Mouse (Mus musculus) embryonic facial prominence, embryonic 10.5 days (tissue): ENCODE measurements around the gene Fdps. TPM values are rescaled to one million over a fixed set of nuclear protein-coding genes. Genes with fewer than 3 reads are reported as not detected.

Experiments used
- DNase-seq: peaks from one replicate; pipeline ENCODE4 v3.0.0-alpha.2; 2017; ENCODE audit warnings: low spot score
- H3K27ac ChIP-seq: fragments of 300-500 bp; sonication (generic); replicated peaks from 2 replicates; pipeline ENCODE4 v1.5.1; 2016; ENCODE audit warnings: mild to moderate bottlenecking
- H3K27me3 ChIP-seq: fragments of 300-500 bp; sonication (generic); replicated peaks from 2 replicates; pipeline ENCODE4 v1.6.1; 2016; ENCODE audit warnings: low read depth, mild to moderate bottlenecking; ENCODE audit not compliant: poor library complexity, severe bottlenecking
- H3K36me3 ChIP-seq: fragments of 300-500 bp; sonication (generic); replicated peaks from 2 replicates; pipeline ENCODE4 v1.6.1; 2016; ENCODE audit warnings: mild to moderate bottlenecking, moderate library complexity
- H3K4me1 ChIP-seq: fragments of 300-500 bp; sonication (generic); 2 replicates; pipeline ENCODE4 v1.6.1; 2016
- H3K4me3 ChIP-seq: fragments of 300-500 bp; sonication (generic); 2 replicates; pipeline ENCODE4 v1.5.1; 2016; ENCODE audit warnings: mild to moderate bottlenecking, moderate library complexity
- H3K9me3 ChIP-seq: fragments of 300-500 bp; sonication (generic); 2 replicates; pipeline ENCODE4 v1.6.1; 2016; ENCODE audit warnings: mild to moderate bottlenecking
- WGBS: fragments of 180-500 bp; shearing (Covaris S2); methylation state at CpG from one replicate; pipeline ENCODE4 v1.1.7; 2016; 5-methylcytosine and 5-hydroxymethylcytosine counted together
- polyA plus RNA-seq: library from polyadenylated mRNA; unstranded; fragments of >200 nt; fragmentation: Nextera tagmentation; extraction: Ambion mirVana; gene quantifications from 2 replicates; pipeline ENCODE4 v1.2.1, GENCODE M21; 2016

The Fdps gene
- polyA plus RNA-seq, 1 experiment from 2014 or later, result 364 TPM

DNA sequence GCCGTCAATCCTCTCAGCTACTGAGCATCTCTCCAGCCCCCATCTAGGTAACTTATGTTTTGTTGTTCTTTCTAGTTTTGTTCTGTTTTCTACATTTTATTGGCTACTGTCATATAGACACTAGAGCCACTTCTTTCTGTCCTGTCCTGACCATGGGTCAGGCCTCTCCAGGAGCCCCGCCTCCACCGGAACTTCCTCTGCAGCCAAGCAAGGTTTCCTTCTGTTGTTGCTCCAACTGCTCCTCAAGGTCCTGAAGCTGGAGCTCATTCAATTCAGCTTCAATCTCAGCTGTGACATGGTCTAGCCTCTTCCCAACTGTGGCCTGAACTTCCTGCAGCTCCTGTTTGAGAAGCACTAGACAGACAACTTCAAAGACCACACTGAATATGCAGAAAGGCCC, 28.1 kb upstream of the Fdps start:
- Histone ChIP-seq H3K4me1 (peaks cover 17% of the 10 kb centered on the region), H3K36me3 (no peaks in the 10 kb centered on the region), H3K4me3 (no peak overlapping the region), H3K27ac (no peak overlapping the region), H3K9me3 (no peaks in the 10 kb centered on the region), H3K27me3 (peaks cover 33% of the 10 kb centered on the region)
- WGBS, result 97% methylated on average over 3 of the region's 3 CpGs
- DNase-seq, result no peak

DNA sequence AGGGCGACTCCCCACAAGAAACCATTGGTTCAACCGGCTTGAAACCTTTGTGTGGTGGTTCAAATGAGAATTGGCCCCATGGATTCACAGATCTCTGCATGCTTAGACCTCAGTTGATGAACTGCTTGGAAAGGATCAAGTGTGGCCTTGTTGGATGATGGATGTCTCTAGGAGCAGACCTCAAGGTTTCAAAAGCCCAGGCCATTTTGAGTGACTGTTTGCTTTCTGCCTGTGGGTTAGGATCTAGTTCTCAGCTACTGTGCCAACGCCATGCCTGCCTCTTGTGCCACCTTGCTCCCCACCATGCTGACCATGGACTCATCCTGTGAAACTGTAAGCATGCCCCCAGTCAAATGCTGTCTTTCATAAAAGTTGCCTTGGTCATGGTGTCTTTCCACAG, 24.2 kb upstream of the Fdps start:
- WGBS, result 84% methylated on average over 3 of the region's 3 CpGs

DNA sequence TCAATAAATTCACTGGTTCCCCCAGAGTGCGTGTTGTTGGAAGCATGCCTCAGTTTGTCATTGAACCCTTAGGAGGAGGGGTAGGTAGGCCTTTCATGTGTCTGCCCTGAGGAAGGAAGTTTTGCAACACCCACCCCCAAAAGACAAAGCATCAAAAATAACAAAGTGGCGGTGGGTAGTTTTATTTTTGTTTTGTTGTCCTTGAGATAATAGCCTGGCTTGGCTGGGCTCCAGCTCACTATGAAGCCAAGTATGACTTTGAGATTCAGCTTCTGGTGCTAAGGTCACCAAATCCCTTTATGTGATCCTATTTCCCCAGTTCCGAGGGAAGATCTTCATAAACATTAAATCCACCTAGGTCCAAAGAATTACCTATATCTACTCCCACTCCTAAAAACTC, 22.5 kb upstream of the Fdps start:
- no peaks in the 10 kb centered on the region for H3K36me3 ChIP-seq
- H3K4me1 ChIP-seq, result peaks cover 6% of the 10 kb centered on the region
- H3K9me3 ChIP-seq, result no peaks in the 10 kb centered on the region
- WGBS, result 88% methylated on average over 3 of the region's 3 CpGs
- H3K4me3 ChIP-seq, result no peak overlapping the region
- DNase-seq, result no peak
- H3K27ac ChIP-seq, result no peak overlapping the region
- no peaks in the 10 kb centered on the region for H3K27me3 ChIP-seq

More for the DNA sequence above, 24.2 kb upstream of the Fdps start:
- no peak for DNase-seq
- H3K27me3 ChIP-seq, result no peaks in the 10 kb centered on the region
- no peaks in the 10 kb centered on the region for H3K36me3 ChIP-seq
- H3K27ac ChIP-seq, result no peak overlapping the region
- no peaks in the 10 kb centered on the region for H3K9me3 ChIP-seq
- peaks cover 6% of the 10 kb centered on the region for H3K4me1 ChIP-seq
- H3K4me3 ChIP-seq, result no peak overlapping the region

DNA sequence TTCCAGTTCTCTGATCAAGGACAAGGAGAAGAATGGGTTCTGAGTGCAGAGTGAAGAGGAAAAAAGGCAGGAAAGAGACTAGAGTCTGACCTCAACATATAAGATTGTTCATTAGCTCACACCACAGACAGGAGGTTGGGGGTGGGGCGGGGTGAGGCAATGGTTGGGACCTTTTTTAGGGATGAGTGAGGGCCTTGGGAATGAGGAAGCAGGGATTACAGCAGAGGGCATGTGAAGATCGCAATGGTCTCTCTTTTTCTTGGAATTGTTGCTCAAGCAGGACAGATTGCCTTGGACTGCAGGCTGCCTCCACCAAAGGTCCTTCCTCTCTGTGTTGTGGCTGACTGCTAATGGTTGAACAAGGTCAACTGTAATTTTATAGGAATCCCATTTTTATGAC, 21.6 kb upstream of the Fdps start:
- no peak for DNase-seq
- H3K4me1 ChIP-seq, result no peaks in the 10 kb centered on the region
- H3K36me3 ChIP-seq, result no peaks in the 10 kb centered on the region
- no peaks in the 10 kb centered on the region for H3K27me3 ChIP-seq
- no peaks in the 10 kb centered on the region for H3K9me3 ChIP-seq
- no peak overlapping the region for H3K4me3 ChIP-seq
- no peak overlapping the region for H3K27ac ChIP-seq
- 85% methylated on average over 2 of the region's 2 CpGs for WGBS

DNA sequence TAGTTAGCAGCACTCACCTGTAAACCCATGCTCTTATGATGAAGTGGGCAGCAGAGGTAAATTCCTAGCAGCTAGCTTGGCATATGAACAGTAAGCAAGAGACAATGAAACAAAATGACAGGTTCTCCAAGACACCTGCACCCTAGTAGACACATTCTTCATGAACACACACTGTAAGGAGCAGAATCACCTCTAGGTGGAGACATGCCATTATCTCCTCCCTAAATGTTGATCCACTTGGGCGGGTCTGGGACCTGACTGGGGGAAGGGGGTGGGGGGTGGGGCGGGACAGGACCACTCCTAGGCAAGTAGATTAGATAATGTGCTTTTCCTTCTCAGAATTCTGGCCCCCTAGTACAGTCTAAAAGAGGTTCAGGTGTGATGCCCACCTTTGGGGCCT, 13.8 kb upstream of the Fdps start:
- no peak for DNase-seq

DNA sequence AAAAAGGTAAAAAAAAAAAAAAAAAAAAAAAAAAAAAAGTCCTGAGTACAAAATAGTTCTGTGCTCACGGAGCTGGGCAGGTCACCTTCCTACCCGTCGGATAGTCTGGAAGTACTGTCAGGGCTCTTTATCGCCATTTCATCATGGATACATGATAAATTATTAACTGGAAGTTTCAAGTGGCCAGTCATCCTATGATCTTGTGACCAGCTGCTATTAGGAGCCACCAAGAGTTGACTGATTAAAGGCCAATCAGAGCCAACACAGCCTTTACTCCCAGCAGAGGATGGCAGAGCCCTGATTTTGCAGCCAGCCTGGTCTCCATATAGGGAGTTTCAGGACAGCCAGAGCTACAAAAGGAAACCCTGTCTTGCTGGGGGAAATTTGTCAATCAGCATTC, 11.3 kb upstream of the Fdps start:
- H3K27ac ChIP-seq, result no peak overlapping the region
- H3K9me3 ChIP-seq, result no peaks in the 10 kb centered on the region
- H3K4me1 ChIP-seq, result no peaks in the 10 kb centered on the region
- H3K4me3 ChIP-seq, result no peak overlapping the region
- H3K27me3 ChIP-seq, result no peaks in the 10 kb centered on the region
- H3K36me3 ChIP-seq, result no peaks in the 10 kb centered on the region
- 87% methylated on average over 4 of the region's 4 CpGs for WGBS
- DNase-seq, result no peak

More for the DNA sequence above, 13.8 kb upstream of the Fdps start:
- Histone ChIP-seq H3K4me3 (no peak overlapping the region), H3K27me3 (no peaks in the 10 kb centered on the region), H3K4me1 (no peaks in the 10 kb centered on the region), H3K36me3 (no peaks in the 10 kb centered on the region), H3K27ac (no peak overlapping the region), H3K9me3 (no peaks in the 10 kb centered on the region)
- 7% methylated on average over 2 of the region's 2 CpGs for WGBS

DNA sequence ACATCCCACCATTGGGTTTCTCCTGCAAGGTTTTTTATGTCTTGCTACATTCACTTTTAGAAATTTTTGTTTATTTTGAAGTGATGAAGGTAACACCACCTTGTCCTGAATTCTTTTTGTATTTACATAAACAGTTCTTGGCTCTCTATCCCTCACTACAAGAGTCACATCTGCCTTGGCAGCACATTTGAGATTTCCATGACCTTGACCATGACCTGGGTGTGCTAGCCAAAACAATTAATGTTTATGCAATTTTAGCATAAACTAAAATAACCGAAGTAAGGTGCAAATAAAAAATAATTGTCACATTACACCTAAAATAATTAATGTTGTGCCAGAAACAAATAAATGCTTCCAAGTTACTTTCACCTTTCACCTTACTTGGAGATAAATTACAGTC, 6.4 kb upstream of the Fdps start:
- Histone ChIP-seq H3K27ac (no peak overlapping the region), H3K4me3 (no peak overlapping the region), H3K4me1 (peaks cover 2% of the 10 kb centered on the region; the same call in 1 of the 2 replicates), H3K9me3 (no peaks in the 10 kb centered on the region), H3K36me3 (no peaks in the 10 kb centered on the region), H3K27me3 (no peaks in the 10 kb centered on the region)
- no peak for DNase-seq
- 71% methylated on average over 1 of the region's 1 CpGs for WGBS

DNA sequence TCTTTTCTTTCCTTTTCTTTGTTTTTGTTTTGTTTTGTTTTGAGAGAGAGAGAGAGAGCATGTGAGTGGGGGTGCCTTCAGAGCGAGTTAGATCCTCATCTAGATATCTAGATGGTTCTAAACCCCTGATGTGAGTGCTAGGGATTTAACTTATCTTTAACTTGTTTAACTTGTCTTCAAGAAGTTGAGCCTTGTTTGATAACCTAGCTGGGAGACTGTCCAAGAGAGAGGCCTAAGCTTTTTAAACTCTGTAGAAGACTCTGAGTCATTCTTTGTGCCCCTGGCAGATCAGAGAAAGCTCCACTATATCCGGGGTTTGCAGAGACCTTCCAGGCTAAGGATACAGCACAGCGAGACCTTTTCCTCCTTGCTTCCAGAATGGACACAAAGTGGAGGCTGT, 5.8 kb upstream of the Fdps start:
- Histone ChIP-seq H3K36me3 (no peaks in the 10 kb centered on the region), H3K4me3 (no peak overlapping the region), H3K9me3 (no peaks in the 10 kb centered on the region), H3K27ac (no peak overlapping the region), H3K4me1 (peaks cover 8% of the 10 kb centered on the region), H3K27me3 (no peaks in the 10 kb centered on the region)
- WGBS, result 68% methylated on average over 3 of the region's 3 CpGs
- DNase-seq, result no peak

DNA sequence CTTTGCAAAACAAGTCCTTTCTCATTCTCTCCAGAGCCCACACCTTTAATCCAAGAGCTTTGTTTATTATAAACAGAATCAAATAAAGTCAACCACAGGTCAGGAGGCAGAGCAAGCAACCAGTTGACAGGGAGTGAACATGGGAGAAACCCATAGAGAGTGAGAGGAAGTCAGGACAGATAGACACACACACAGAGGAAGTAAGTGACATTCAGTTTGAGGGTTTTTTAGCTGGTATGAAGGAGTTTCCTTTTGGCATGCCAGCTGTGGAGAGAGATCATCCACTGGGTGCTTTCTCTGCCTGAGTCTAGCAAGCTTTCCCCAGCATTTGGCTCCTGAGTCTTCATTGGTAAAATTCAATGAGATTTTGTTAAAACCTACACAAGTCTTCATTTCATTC, 5.1 kb upstream of the Fdps start:
- no peak overlapping the region for H3K27ac ChIP-seq
- DNase-seq, result no peak
- H3K4me3 ChIP-seq, result no peak overlapping the region
- no peaks in the 10 kb centered on the region for H3K9me3 ChIP-seq
- no peaks in the 10 kb centered on the region for H3K27me3 ChIP-seq
- H3K36me3 ChIP-seq, result no peaks in the 10 kb centered on the region
- peaks cover 12% of the 10 kb centered on the region for H3K4me1 ChIP-seq

DNA sequence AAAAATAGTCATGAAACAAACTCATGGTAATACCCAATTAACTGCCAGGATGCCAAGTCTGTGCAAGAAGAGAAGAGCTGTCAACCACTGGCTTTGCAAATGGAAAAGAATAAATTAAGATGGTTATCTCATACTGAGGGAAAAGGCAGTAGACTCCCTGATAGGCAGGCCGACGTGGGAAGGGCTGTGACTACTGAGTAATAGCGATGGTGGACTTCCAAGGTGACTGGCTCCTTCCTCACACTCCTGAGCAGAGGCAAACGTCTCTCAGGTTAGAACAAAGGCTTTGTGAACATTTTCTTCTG, 1.5 kb upstream of the Fdps start:
- DNase-seq, result no peak
- Histone ChIP-seq H3K27ac (0 out of 2 replicates have a peak overlapping the region, but pooled peaks have one; percentile 88), H3K9me3 (no peaks in the 10 kb centered on the region), H3K4me3 (no peak overlapping the region), H3K4me1 (peaks cover 38% of the 10 kb centered on the region), H3K27me3 (no peaks in the 10 kb centered on the region), H3K36me3 (peaks cover 22% of the 10 kb centered on the region)
- 81% methylated on average over 4 of the region's 4 CpGs for WGBS

DNA sequence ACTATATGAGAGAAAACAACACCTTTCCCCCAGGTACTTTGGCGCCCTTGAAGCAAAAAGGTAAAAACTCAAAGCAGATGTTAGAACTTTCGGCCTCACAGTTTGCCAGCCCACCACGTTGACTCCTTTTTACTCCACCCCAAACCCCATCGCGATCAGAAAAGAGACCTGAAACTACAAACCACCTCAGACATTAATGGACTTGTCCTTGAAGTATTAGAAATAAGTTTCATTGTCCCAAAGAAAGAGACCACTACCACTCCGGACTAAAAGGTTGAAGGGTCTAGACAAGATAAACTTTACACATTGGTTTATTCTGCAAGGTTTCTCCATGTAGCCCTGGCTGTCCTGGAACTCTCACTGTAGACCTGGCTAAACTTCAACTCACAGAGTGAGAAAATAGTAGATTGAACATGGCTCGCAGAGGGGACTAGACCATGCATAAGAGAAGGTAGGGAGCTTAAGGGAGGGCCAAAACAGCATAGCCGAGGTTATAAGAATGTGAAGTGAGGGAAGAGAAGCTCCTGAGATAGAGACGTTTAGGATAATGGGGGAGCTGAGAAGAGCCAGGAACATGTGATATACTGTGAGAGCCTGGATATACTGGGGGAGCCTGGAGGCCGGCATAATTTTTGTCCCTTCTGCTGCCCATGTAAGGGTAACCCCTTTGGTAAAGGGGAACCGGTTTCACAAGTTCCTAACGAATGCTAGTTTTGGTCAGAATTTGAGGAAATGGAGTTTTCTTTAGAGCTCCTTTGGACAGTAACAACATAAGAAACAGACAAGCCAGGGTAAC, 934 bp upstream of the Fdps start:
- Histone ChIP-seq H3K27me3 (no peaks in the 10 kb centered on the region), H3K36me3 (peaks cover 28% of the 10 kb centered on the region), H3K4me3 (peak overlapping the region; percentile 83), H3K4me1 (peaks cover 43% of the 10 kb centered on the region), H3K27ac (peak overlapping the region; percentile 88), H3K9me3 (no peaks in the 10 kb centered on the region)
- 65% methylated on average over 12 of the region's 12 CpGs for WGBS
- no peak for DNase-seq

DNA sequence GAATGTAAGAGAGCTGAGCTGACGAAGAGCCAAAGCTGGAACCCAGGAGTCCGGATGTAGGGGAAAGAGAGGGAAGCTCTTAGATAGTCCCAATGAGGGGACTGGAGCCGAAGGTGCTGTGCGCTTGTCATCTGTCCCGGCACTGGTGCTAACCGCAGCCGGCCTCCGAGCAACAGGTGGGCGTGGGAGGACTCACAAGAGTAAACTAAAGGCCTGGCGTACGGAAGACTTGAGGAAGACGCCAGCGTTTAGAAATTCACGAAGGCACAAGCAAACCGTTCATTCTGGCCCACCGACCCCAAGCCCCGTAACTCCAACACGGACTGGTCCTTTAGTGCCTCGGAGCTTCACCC, 324 bp downstream of the Fdps start:
- under 1% methylated on average over 19 of the region's 19 CpGs for WGBS
- DNase-seq, result no peak
- Histone ChIP-seq H3K9me3 (no peaks in the 10 kb centered on the region), H3K36me3 (peaks cover 40% of the 10 kb centered on the region), H3K4me3 (peak overlapping the region; percentile 83), H3K4me1 (peaks cover 43% of the 10 kb centered on the region), H3K27ac (peak overlapping the region; percentile 88), H3K27me3 (no peaks in the 10 kb centered on the region)

DNA sequence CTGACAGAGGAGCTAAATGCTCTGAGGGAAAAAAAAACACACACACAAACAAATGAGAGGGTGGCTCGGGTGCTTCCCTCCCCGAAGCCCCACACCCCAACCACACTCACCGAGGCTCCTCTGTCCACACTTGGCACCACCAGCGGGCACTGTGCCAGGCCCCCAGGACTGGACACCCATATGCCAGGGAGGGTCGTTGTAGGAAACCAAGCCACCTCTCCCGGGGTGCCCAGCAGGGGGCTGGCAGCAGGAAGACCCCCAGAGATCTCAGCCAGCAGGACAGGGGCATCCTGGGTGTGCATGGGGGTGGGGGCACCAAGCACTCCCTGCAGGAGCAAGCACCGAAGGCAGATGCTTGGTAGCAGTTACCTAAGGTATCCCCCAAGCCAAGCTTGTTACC, 948 bp downstream of the Fdps start, which contains the start of gene Gm43738:
Gene Gm43738 (minus strand): TSS at position 289 of the 400 bp plus-strand sequence.
- Histone ChIP-seq H3K27me3 (no peaks in the 10 kb centered on the region), H3K9me3 (no peaks in the 10 kb centered on the region), H3K36me3 (peaks cover 47% of the 10 kb centered on the region), H3K27ac (peak within 1 kb of the TSS; percentile 88), H3K4me1 (peaks cover 43% of the 10 kb centered on the region), H3K4me3 (peak within 1 kb of the TSS; percentile 83)
- 58% methylated on average over 7 of the region's 7 CpGs for whole genome bisulfite sequencing
- DNase-seq, result no peak
